Mouse (Mus musculus): Measurements from ENCODE around the gene Tent4a.

Gene Tent4a

DNA sequence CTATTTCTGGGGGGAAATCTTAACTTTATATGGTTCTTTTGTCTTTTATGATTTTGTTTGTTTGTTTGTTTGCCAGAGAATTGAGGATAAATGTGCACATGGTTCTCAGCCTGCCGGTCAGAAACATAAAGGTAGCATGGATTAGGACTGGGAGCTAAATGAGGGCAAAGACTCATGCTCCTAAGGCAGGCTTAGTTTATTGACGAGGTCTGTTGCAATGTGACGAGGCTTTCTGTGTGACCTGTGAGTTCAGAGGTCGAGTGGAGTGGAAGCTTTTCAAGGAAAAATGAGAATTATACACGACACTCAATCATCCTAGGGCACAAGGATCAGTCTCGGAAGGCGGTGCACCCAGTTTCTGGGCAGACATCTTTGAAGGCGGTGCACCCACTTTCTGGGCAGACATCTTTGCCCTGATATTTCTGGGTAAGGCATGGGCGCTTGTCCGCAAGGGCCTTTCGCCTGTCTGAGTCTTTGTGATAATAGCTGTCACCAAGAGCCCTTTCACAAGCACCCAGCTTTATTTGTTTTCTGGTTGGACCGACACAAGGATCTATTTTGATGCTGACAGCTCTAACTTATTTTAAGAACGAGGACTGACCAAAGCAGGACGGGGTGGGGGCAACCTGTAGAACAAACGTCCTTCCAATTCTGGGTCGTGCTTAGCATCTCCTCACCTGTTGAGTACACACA is 13.2 kb upstream of the Tent4a start:
- no peak for DNase-seq (ENCODE audit: extremely low read depth, low read depth, low spot score)

DNA sequence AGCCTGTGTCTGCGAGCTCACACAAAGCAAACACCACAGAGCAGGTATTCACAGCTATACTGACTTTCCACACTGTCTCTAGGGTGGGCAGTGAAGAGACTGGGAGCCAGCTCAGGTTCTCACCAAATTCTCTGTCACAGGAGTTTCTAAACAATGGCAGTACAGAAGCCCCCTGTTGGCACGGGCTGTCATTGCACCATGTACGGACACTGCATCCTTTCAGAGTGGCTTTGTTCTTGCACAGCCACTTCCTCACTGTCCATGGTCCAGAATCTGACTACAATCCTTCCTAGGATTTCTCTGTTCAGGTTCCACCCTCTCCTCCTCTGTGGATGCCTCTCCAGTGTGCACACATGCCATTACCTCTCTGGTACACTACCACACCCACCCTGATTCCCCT is 10.6 kb upstream of the Tent4a start:
- no peak for DNase-seq (ENCODE audit: extremely low read depth, low read depth, low spot score)

DNA sequence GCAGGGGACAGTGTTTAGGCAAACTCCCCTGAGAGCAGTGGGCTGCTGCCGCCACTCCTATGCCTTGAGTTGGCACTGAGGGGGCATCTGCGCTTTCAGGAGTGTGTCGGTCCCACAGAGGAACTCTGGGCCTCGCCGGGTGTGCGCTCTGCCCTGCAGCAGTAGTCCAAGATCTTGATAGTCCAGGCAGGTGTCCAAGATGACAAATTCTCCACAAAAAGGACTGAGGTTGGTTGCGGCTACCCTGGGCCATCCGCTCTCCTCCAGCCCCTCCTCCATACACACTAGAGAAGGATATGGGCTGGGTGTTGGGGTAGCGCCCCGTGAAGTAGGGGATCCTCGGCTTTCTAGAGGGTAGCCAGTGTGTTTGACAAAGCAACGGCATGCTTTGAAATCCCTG is 9.2 kb upstream of the Tent4a start:
- no peak for DNase-seq (ENCODE audit: extremely low read depth, low read depth, low spot score)

DNA sequence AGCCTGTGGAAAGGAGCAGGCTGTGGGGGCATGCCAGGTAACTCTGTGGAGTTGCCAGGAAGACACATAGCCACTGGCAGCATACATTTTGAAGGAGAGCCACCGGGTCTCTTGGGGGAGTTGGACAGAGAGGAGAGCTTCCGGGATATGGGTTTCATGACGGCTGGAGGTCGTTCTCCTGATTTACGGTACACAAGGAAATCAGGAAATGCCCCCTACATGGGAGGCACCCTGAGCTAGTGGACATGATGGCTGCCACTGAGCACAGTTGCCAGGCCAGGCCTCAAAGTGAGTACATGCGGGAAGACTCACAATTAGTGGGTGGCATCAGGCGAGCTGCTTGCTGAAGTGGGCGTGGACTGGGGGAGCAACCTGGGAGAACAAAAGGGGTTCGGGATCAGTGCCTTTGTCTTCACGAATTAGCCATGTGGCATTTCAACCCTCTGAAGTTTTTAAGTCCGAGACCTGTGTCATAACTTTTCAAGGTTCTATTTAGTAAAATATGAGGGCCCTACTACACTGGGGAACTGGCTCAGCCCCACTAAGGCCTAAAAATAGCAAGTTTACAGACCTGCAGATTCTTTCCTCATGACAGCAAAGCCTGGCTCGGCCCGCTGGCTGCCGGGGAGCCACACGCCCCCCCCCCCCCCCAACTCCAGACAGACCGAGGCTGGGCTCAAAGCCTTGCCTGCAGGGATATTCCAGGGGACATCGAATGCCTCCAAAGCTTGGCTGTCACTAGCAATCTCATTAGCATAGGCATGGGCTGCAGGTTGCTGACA is 8.3 kb upstream of the Tent4a start:
- DNase-seq (ENCODE audit: extremely low read depth, low read depth, low spot score) = no peak

DNA sequence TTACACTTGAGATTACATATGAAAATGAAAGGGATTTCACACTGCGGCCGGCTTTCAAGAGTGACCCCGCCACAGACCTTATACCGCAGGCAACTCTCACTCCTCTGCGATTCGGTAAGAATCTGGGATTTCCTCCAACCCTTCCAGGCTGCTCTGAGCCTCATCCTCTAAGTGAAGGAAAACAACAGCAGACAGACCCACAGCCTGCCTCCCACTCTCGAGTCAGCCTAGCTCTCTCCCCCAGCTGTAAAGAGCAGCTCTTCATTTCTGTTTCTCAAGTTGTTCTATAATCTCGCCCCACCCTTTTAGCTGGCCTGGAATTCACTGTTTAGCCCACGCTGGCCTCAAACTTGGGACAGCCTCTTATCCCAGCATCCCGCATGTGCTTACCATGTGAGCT is 7.4 kb upstream of the Tent4a start:
- DNase-seq (ENCODE audit: extremely low read depth, low read depth, low spot score) = no peak

DNA sequence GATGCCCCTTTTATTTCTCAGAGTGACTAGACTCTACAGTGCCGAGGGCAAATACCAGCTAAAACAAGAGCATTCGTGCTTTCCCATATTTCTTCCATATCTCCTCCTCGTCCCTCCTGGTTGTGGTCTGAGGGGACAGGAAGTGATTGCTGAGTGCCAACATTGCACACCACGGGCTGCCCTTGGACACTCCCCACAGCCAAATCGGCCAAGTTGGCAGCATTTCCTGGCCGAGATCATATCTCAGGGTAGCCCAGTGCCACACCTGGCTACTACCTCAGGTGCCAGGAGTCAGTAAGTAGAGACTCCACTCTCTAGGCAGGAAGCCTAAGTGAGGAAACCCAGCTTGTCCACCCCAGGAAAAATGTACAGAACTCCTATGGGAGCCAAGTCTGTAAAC is 6.8 kb upstream of the Tent4a start:
- DNase-seq (ENCODE audit: extremely low read depth, low read depth, low spot score) = no peak

GRCm38 (mm10) chr13:69538327-69538726 is 3.9 kb upstream of the Tent4a start:
- no peak for DNase-seq (ENCODE audit: extremely low read depth, low read depth, low spot score)

DNA sequence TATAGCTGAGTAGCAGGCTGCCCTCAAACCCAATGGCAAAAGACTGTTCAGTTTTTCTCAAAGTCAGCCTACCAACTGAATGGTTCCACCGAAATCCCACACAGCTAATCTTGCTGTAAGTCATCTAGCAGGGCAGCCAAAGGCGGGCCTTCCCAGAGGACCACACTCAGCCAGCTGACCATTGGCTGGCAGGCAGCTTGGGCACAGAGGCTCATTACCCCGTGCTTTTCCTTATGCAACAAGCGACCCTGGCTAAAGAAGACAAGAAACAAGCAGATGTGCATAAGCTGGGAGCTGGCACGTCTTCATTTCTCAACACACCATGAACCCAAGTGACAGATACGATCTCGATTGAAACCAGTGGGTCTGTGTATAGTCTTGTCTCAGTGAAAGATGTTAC is 2.9 kb upstream of the Tent4a start:
- DNase-seq (ENCODE audit: extremely low read depth, low read depth, low spot score) = no peak

- DNase-seq (ENCODE audit: extremely low read depth, low read depth, low spot score) = no peak
These were observed 1.6 kb upstream of the Tent4a start for GRCm38 (mm10) chr13:69536021-69536420.

DNA sequence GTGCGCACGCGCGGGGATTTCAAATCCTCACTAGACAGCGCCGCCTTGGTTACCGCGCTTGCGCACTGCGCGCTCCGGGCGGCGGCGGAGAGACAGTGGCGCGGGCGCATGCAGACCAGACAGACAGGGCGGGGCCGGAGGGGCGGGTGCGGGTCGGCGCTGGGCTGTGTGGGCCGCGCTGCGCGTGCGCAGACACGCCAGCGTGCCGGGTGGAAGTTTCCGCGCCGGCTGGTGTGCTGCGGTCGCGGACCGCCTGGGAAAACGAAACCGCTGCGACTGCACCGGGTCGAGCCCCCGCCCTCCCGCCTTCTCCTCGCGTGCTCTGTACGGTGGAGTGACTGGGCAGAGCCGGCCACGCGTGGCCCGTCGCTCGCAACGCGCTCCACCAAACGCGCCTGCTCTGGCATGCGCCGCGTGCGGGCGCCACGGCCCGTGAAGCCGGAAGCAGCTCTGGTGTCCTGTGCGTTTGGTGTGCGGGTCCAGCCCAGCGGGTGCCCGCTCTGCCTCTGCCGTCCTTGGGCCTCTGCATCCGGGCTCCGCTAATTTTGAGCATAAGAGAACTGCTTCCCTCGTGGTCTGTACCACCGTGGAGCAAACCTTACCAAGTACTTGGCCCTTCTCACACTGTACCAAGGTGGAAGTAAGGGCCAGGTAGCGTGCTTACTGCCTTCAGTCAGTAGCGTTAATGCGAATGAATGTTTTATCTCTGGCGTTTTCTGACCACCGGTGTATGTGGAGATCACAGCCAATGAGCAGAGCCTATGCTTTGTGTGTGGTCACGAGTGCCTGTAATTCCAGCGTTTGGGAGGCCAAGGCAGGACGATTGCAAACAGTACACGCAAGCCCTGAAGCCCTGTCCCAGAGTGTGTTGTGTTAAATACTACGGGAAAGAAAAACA is 486 bp upstream of the Tent4a start:
- DNase-seq (ENCODE audit: extremely low read depth, low read depth, low spot score) = peak; percentile 77

DNA sequence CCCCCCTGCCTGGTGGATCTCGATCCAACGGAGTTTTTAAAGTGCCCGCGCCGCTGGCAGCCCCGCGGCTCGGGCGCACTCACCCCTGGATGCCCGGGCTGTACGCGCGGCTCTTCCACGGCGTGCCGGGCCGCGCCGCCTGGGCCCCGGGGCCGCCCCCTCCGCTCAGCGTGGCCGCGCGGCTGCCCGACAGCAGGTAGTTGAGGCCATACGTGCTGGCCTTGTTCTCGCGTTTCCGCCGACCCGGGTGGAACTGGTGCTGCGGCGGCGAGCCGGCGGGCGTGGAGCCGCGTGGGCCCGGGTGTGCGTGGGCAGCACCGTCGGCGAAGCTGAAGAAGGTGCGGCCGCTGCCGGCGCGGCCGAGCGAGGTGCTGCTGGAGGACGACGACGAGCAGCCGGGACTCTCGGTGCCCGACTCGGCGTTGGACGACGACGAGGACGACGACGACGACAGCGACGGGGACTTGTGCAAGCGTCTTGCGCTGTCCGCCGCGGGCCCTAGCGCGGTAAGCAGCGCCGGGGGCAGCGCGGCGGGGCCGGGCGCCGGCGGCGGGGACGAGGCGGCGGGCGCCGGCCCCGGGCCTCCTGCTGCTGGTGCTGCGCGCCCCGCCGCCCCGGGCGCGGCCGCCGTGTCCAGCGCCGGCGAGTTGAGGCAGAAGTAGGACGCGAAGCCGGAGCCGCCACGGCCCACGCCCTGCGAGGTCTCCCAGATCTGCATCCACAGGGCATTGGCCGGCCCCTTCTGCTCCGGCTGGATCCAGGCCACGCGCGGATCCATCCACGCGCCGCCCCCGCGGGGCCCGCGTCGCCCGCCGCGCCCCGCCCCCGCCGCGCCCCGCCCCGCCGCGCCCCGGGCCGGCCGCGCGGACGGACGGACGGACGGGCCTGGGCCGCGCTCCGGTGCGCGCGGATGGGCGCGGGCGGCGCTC is 748 bp downstream of the Tent4a start, which contains the start of gene Nsun2:
Gene Nsun2 (plus strand): TSS at position 342 of the 929 bp plus-strand sequence.
- DNase-seq (ENCODE audit: extremely low read depth, low read depth, low spot score) = no peak

DNA sequence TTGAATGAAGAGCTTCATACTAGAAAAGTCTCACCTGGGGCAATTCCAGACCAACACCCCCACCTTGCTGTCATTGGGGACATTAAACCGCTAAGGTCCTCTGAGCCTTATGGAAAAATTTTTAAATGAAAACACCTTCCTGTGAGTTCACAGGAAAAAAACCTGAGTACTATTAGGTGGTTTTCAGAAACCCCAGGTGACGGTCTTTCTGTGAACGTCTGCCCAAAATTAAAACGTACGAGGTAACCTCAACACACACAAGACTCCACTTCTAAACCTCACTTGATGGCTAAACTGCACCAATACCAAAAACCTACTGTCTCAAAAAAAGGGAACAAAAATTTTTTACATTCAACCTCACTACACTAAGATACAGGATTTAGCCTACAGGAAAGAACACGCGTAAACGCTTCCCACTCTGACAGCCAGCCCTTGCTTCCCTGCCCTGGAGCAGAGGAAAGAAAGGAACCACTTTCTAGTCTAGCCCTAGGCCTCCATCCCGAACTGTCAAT is 1.5 kb downstream of the Tent4a start:
- no peak for DNase-seq (ENCODE audit: extremely low read depth, low read depth, low spot score)

- DNase-seq (ENCODE audit: extremely low read depth, low read depth, low spot score) = no peak
These were observed 2.1 kb downstream of the Tent4a start for GRCm38 (mm10) chr13:69532101-69532892.

DNA sequence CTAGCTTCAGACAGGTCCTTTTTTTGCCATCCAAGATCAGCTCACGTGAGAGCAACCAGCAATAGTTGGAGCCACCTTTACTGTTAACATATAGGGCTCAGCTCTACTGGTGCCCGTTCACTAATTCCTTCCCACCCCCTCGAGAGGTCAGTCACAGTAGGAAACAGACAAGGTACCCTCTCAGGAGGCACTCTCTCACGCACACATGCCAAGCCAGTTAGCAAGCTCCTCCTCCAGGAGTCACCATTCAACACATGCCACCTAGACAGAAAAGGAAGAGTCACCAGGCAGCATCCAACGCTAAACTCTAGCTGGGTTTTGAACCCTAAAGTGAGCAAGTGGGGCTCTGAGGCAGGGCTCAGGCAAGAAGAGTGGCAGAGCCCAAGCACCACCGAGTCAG is 3.0 kb downstream of the Tent4a start:
- DNase-seq (ENCODE audit: extremely low read depth, low read depth, low spot score) = no peak

GRCm38 (mm10) chr13:69530951-69531350 is 3.5 kb downstream of the Tent4a start:
- DNase-seq (ENCODE audit: extremely low read depth, low read depth, low spot score) = no peak

DNA sequence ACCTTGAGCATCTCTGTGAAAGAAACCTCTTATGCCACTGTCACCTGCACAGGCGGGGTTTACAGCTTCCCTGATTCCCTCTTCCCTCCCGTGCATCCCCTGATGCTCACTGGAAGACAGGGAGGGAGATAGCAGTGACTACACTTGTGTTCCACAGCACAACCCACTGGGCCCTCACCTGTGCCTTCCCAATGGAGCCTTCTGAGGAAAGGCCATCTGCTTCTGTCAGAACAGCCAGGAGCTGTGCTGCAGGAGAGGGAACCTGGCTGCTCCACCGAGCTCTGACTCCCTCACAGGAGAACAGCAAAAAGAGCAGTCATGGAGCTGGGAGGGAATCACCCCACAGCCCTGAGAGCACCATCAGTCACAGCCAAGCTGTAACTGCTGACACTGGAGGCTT is 4.3 kb downstream of the Tent4a start:
- DNase-seq (ENCODE audit: extremely low read depth, low read depth, low spot score) = no peak

DNA sequence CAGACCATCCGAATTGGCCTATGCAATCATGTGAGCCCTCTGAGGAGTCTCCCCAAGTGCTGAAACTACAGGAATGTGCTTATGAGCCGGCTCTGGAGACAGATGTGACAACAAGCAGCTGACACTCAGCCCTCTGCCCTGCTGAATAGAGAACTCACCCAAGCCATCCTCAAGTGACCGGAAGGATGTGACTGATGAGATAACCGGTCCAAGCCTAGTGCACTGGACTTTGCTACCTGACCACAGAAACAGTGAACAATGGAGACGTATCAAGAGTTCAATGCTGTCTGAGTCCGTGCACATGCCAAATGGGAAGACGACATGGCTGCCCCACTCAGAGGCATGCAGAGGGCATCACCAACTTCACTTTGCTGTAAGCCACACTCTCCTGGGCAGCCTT is 5.9 kb downstream of the Tent4a start:
- no peak for DNase-seq (ENCODE audit: extremely low read depth, low read depth, low spot score)

- DNase-seq (ENCODE audit: extremely low read depth, low read depth, low spot score) = no peak
These were observed 8.6 kb downstream of the Tent4a start for GRCm38 (mm10) chr13:69525867-69526266.

DNA sequence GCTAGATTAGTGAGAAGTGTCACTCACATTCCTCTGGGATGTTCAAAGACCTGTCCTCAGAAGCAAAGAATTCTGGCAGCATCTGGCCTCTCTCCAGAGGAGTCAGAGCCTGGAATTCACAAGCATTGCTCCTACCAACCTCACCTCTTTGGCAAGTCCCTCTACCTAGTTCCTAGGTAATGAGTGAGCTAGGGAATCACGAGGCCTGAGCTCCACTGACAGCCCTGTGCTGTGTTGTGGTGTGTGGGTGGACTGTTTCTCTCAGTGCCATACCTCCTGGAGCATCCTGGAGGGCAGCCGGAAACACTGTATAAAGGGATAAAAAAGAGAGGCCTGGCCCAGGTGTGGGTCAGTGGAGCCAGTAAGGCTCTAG is 10.3 kb downstream of the Tent4a start:
- no peak for DNase-seq (ENCODE audit: extremely low read depth, low read depth, low spot score)
